Mouse (Mus musculus) cortical plate, adult 2 months (tissue): ENCODE data around the gene Gm43064.

Source experiments
- CTCF ChIP-seq: fragments of 200-500 bp; IDR thresholded peaks from 2 replicates; pipeline ENCODE4 v1.5.1; 2011; ENCODE audit warnings: mild to moderate bottlenecking, control low read depth, low read length; ENCODE audit not compliant: insufficient read depth; ENCODE audit errors: extremely low read depth
- POLR2A ChIP-seq: fragments of 200-500 bp; IDR thresholded peaks from 2 replicates; pipeline ENCODE4 v1.6.1; 2011; ENCODE audit warnings: mild to moderate bottlenecking, low read length, control low read depth; ENCODE audit not compliant: insufficient read depth; ENCODE audit errors: extremely low read depth

- TF ChIP-seq POLR2A (no peak), CTCF (no peak)
These were observed 18.8 kb upstream of the Gm43064 start for GRCm38 (mm10) chr3:103790346-103791145.
